Mouse (Mus musculus) embryonic facial prominence, embryonic 14.5 days (tissue): Measurements from ENCODE around the gene Psmd1. TPM values are rescaled to one million over a fixed set of nuclear protein-coding genes. Genes with fewer than 3 reads are reported as not detected.

Experiments used
- ATAC-seq: fragments of 200-750 bp; cut with Nextera tagmentation; 2 replicates; pipeline ENCODE4 v1.8.0; 2017; ENCODE audit warnings: low read depth, moderate number of reproducible peaks, moderate TSS enrichment
- DNase-seq: peaks from one replicate; pipeline ENCODE4 v3.0.0-alpha.2; 2015; ENCODE audit warnings: low spot score
- H3K27ac ChIP-seq: fragments of 300-500 bp; sonication (generic); replicated peaks from 2 replicates; pipeline ENCODE4 v1.5.1; 2014; ENCODE audit warnings: low read depth, mild to moderate bottlenecking, low read length, moderate library complexity
- H3K27me3 ChIP-seq: fragments of 300-500 bp; sonication (generic); replicated peaks from 2 replicates; pipeline ENCODE4 v1.6.1; 2014; ENCODE audit warnings: low read length; ENCODE audit not compliant: control insufficient read depth, insufficient read depth
- H3K36me3 ChIP-seq: fragments of 300-500 bp; sonication (generic); 2 replicates; pipeline ENCODE4 v1.6.1; 2014; ENCODE audit warnings: low read length, mixed read lengths; ENCODE audit not compliant: control insufficient read depth, insufficient read depth
- H3K4me1 ChIP-seq: fragments of 300-500 bp; sonication (generic); 2 replicates; pipeline ENCODE4 v1.6.1; 2014; ENCODE audit warnings: antibody characterized with exemption, low read length; ENCODE audit not compliant: control insufficient read depth, insufficient read depth
- H3K4me2 ChIP-seq: fragments of 300-500 bp; sonication (generic); 2 replicates; pipeline ENCODE4 v1.6.1; 2014; ENCODE audit warnings: low read depth, mild to moderate bottlenecking, low read length, moderate library complexity, mixed read lengths
- H3K4me3 ChIP-seq: fragments of 300-500 bp; sonication (generic); 2 replicates; pipeline ENCODE4 v1.5.1; 2014; ENCODE audit warnings: low read depth, mild to moderate bottlenecking, low read length
- H3K9ac ChIP-seq: fragments of 300-500 bp; sonication (generic); 2 replicates; pipeline ENCODE4 v1.6.1; 2014; ENCODE audit warnings: low read depth, mild to moderate bottlenecking, low read length, moderate library complexity, mixed read lengths
- H3K9me3 ChIP-seq: fragments of 300-500 bp; sonication (generic); 2 replicates; pipeline ENCODE4 v1.6.1; 2016; ENCODE audit warnings: low read length; ENCODE audit not compliant: control insufficient read depth
- WGBS: fragments of 180-500 bp; shearing (Covaris S2); extraction: QIAGEN DNeasy Blood & Tissue Kit; methylation state at CpG from one replicate; pipeline ENCODE4 v1.1.7; 2014; 5-methylcytosine and 5-hydroxymethylcytosine counted together
- polyA plus RNA-seq: library from polyadenylated mRNA; unstranded; fragments of >200 nt; fragmentation: Nextera tagmentation; extraction: Ambion mirVana; gene quantifications from 2 replicates; pipeline ENCODE4 v1.2.1, GENCODE M21; 2014

Gene Psmd1
- polyA plus RNA-seq, 1 experiment from 2014 or later = 159 TPM

- H3K27ac ChIP-seq = no peak overlapping the region
- ATAC-seq (no peak), DNase-seq (no peak)
- H3K4me2 ChIP-seq = no peak overlapping the region
- H3K9me3 ChIP-seq = no peaks in the 10 kb centered on the region
- no peaks in the 10 kb centered on the region for H3K27me3 ChIP-seq
- H3K4me1 ChIP-seq = no peaks in the 10 kb centered on the region
- no peak overlapping the region for H3K4me3 ChIP-seq
- H3K36me3 ChIP-seq = no peaks in the 10 kb centered on the region
- 33% methylated on average over 3 of the region's 3 CpGs for WGBS
- H3K9ac ChIP-seq = no peak overlapping the region
Observed at GRCm38 (mm10) chr1:86054943-86055342, 9.2 kb upstream of the Psmd1 start.

GRCm38 (mm10) chr1:86056284-86056683 is 7.9 kb upstream of the Psmd1 start:
- Histone ChIP-seq H3K9me3 (no peaks in the 10 kb centered on the region), H3K4me3 (no peak overlapping the region), H3K4me2 (no peak overlapping the region), H3K27ac (no peak overlapping the region), H3K9ac (no peak overlapping the region), H3K4me1 (no peaks in the 10 kb centered on the region), H3K36me3 (no peaks in the 10 kb centered on the region), H3K27me3 (no peaks in the 10 kb centered on the region)
- 89% methylated on average over 4 of the region's 4 CpGs for WGBS
- ATAC-seq (no peak), DNase-seq (no peak)

- DNase-seq (peak; percentile 95), ATAC-seq (peak; percentile 93)
- no peaks in the 10 kb centered on the region for H3K27me3 ChIP-seq
- peak overlapping the region; percentile 45 for H3K9ac ChIP-seq
- no peak overlapping the region for H3K27ac ChIP-seq
- peak overlapping the region; percentile 53 for H3K4me2 ChIP-seq
- WGBS = 9% methylated on average over 21 of the region's 21 CpGs
- no peaks in the 10 kb centered on the region for H3K9me3 ChIP-seq
- peak overlapping the region; percentile 33 for H3K4me3 ChIP-seq
- H3K4me1 ChIP-seq = no peaks in the 10 kb centered on the region
- H3K36me3 ChIP-seq = no peaks in the 10 kb centered on the region
Observed at GRCm38 (mm10) chr1:86058856-86059769, 5.1 kb upstream of the Psmd1 start.

- H3K36me3 ChIP-seq = no peaks in the 10 kb centered on the region
- no peaks in the 10 kb centered on the region for H3K27me3 ChIP-seq
- H3K4me2 ChIP-seq = no peak overlapping the region
- 72% methylated on average over 6 of the region's 6 CpGs for WGBS
- ATAC-seq (no peak), DNase-seq (no peak)
- H3K27ac ChIP-seq = no peak overlapping the region
- no peak overlapping the region for H3K4me3 ChIP-seq
- H3K4me1 ChIP-seq = peaks cover 7% of the 10 kb centered on the region
- no peak overlapping the region for H3K9ac ChIP-seq
- no peaks in the 10 kb centered on the region for H3K9me3 ChIP-seq
Observed at GRCm38 (mm10) chr1:86062523-86062922, 1.7 kb upstream of the Psmd1 start.

DNA sequence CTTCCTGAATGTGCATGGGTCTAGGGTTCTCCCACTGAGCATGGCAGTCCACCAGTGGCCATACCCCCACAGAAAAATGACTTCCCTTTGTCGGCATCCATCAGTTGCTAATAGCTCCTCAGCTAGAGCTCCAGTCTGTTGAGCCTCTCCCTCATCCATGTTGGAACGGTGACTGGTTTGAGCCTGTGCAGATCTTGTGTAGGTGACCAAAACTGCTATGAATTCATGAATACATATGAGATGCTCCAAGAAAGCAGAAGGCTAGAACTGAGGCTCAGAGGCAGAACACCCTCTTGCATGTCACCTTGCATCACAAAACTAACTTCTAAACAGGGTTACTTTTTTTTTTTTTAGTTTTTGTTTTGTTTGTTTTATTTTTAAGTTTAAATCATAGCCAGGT is 12.4 kb downstream of the Psmd1 start:
- no peak overlapping the region for H3K27ac ChIP-seq
- ATAC-seq (no peak), DNase-seq (no peak)
- no peaks in the 10 kb centered on the region for H3K4me1 ChIP-seq
- H3K9ac ChIP-seq = no peak overlapping the region
- no peak overlapping the region for H3K4me2 ChIP-seq
- no peaks in the 10 kb centered on the region for H3K27me3 ChIP-seq
- WGBS = 97% methylated on average over 2 of the region's 2 CpGs
- H3K36me3 ChIP-seq = peaks cover 85% of the 10 kb centered on the region
- no peaks in the 10 kb centered on the region for H3K9me3 ChIP-seq
- H3K4me3 ChIP-seq = no peak overlapping the region

GRCm38 (mm10) chr1:86094413-86094812 is 30.2 kb downstream of the Psmd1 start:
- Histone ChIP-seq H3K27ac (no peak overlapping the region), H3K4me3 (no peak overlapping the region), H3K36me3 (peaks cover 70% of the 10 kb centered on the region), H3K9ac (no peak overlapping the region), H3K27me3 (no peaks in the 10 kb centered on the region), H3K9me3 (no peaks in the 10 kb centered on the region), H3K4me2 (no peak overlapping the region), H3K4me1 (no peaks in the 10 kb centered on the region)
- ATAC-seq (no peak), DNase-seq (no peak)
- WGBS = 85% methylated on average over 7 of the region's 7 CpGs

GRCm38 (mm10) chr1:86105054-86105453 is 40.9 kb downstream of the Psmd1 start:
- no peak overlapping the region for H3K4me3 ChIP-seq
- no peak for DNase-seq
- no peak overlapping the region for H3K9ac ChIP-seq
- no peaks in the 10 kb centered on the region for H3K27me3 ChIP-seq
- no peak overlapping the region for H3K4me2 ChIP-seq
- H3K4me1 ChIP-seq = no peaks in the 10 kb centered on the region
- H3K36me3 ChIP-seq = peaks cover 21% of the 10 kb centered on the region
- no peak overlapping the region for H3K27ac ChIP-seq
- H3K9me3 ChIP-seq = no peaks in the 10 kb centered on the region
- WGBS = 95% methylated on average over 1 of the region's 1 CpGs
- ATAC-seq = no peak

GRCm38 (mm10) chr1:86111779-86112178 is 47.6 kb downstream of the Psmd1 start, which contains the start of gene Htr2b:
Gene Htr2b, minus strand, starts transcription at chr1:86111970.
- Histone ChIP-seq H3K9ac (no peak within 1 kb of the TSS), H3K4me2 (no peak within 1 kb of the TSS), H3K27me3 (no peaks in the 10 kb centered on the region), H3K4me1 (no peaks in the 10 kb centered on the region), H3K27ac (no peak within 1 kb of the TSS), H3K4me3 (no peak within 1 kb of the TSS), H3K36me3 (peaks cover 12% of the 10 kb centered on the region; the same call in 1 of the 2 replicates), H3K9me3 (no peaks in the 10 kb centered on the region)
- 58% methylated on average over 6 of the region's 6 CpGs for WGBS
- peak; percentile 81 for DNase-seq
- peak; percentile 80; the same call in 1 of the 2 replicates for ATAC-seq

- 85% methylated on average over 3 of the region's 3 CpGs for WGBS
- DNase-seq (no peak), ATAC-seq (no peak)
- Histone ChIP-seq H3K27me3 (no peaks in the 10 kb centered on the region), H3K4me3 (no peak overlapping the region), H3K9me3 (no peaks in the 10 kb centered on the region), H3K9ac (no peak overlapping the region), H3K4me2 (no peak overlapping the region), H3K36me3 (peaks cover 23% of the 10 kb centered on the region), H3K27ac (no peak overlapping the region), H3K4me1 (no peaks in the 10 kb centered on the region)
Observed at GRCm38 (mm10) chr1:86114141-86114540, 50.0 kb downstream of the Psmd1 start.
